Mouse (Mus musculus): ENCODE results near the gene Eno1. TPM values are rescaled to one million over a fixed set of nuclear protein-coding genes. Genes with fewer than 3 reads are reported as not detected.

Gene Eno1
- total RNA-seq, 2 experiments from 2014 or later: 21.2 to 121 TPM

- ATAC-seq (replicated peaks; ENCODE audit: low FRiP score, poor library complexity, severe bottlenecking): no peak
Observed at GRCm38 (mm10) chr4:150242745-150243144, 6.2 kb downstream of the Eno1 start.

- ATAC-seq (replicated peaks; ENCODE audit: low FRiP score, poor library complexity, severe bottlenecking): no peak
Observed at GRCm38 (mm10) chr4:150245876-150246275, 9.4 kb downstream of the Eno1 start.

- peak; percentile 83 for ATAC-seq (replicated peaks; ENCODE audit: low FRiP score, poor library complexity, severe bottlenecking)
Observed at GRCm38 (mm10) chr4:150248009-150248408, 11.5 kb downstream of the Eno1 start.

GRCm38 (mm10) chr4:150248917-150249316 lies 12.4 kb downstream of the Eno1 start:
- no peak for ATAC-seq (replicated peaks; ENCODE audit: low FRiP score, poor library complexity, severe bottlenecking)

GRCm38 (mm10) chr4:150249731-150250270 lies 13.3 kb downstream of the Eno1 start:
- ATAC-seq (replicated peaks; ENCODE audit: low FRiP score, poor library complexity, severe bottlenecking): no peak

GRCm38 (mm10) chr4:150250549-150251422 lies 14.3 kb downstream of the Eno1 start:
- ATAC-seq (replicated peaks; ENCODE audit: low FRiP score, poor library complexity, severe bottlenecking): no peak

- ATAC-seq (replicated peaks; ENCODE audit: low FRiP score, poor library complexity, severe bottlenecking): no peak
Observed at GRCm38 (mm10) chr4:150254416-150254815, 17.9 kb downstream of the Eno1 start.

- ATAC-seq (replicated peaks; ENCODE audit: low FRiP score, poor library complexity, severe bottlenecking): no peak
Observed at GRCm38 (mm10) chr4:150255181-150255580, 18.7 kb downstream of the Eno1 start.

GRCm38 (mm10) chr4:150257252-150258204 lies 21.0 kb downstream of the Eno1 start:
- ATAC-seq (replicated peaks; ENCODE audit: low FRiP score, poor library complexity, severe bottlenecking): peak; percentile 69; the same call in 1 of the 2 replicates

- no peak for ATAC-seq (replicated peaks; ENCODE audit: low FRiP score, poor library complexity, severe bottlenecking)
Observed at GRCm38 (mm10) chr4:150258388-150258787, 21.9 kb downstream of the Eno1 start.

GRCm38 (mm10) chr4:150259577-150259976 lies 23.1 kb downstream of the Eno1 start:
- no peak for ATAC-seq (replicated peaks; ENCODE audit: low FRiP score, poor library complexity, severe bottlenecking)

GRCm38 (mm10) chr4:150260111-150260510 lies 23.6 kb downstream of the Eno1 start:
- no peak for ATAC-seq (replicated peaks; ENCODE audit: low FRiP score, poor library complexity, severe bottlenecking)

GRCm38 (mm10) chr4:150260745-150261144 lies 24.2 kb downstream of the Eno1 start:
- no peak for ATAC-seq (replicated peaks; ENCODE audit: low FRiP score, poor library complexity, severe bottlenecking)

- no peak for ATAC-seq (replicated peaks; ENCODE audit: low FRiP score, poor library complexity, severe bottlenecking)
Observed at GRCm38 (mm10) chr4:150262301-150262700, 25.8 kb downstream of the Eno1 start.

- no peak for ATAC-seq (replicated peaks; ENCODE audit: low FRiP score, poor library complexity, severe bottlenecking)
Observed at GRCm38 (mm10) chr4:150264903-150265302, 28.4 kb downstream of the Eno1 start.

- no peak for ATAC-seq (replicated peaks; ENCODE audit: low FRiP score, poor library complexity, severe bottlenecking)
Observed at GRCm38 (mm10) chr4:150265471-150265870, 28.9 kb downstream of the Eno1 start.

GRCm38 (mm10) chr4:150266655-150267223 lies 30.2 kb downstream of the Eno1 start:
- ATAC-seq (replicated peaks; ENCODE audit: low FRiP score, poor library complexity, severe bottlenecking): no peak

GRCm38 (mm10) chr4:150268674-150269653 lies 32.4 kb downstream of the Eno1 start:
- ATAC-seq (replicated peaks; ENCODE audit: low FRiP score, poor library complexity, severe bottlenecking): no peak

- ATAC-seq (replicated peaks; ENCODE audit: low FRiP score, poor library complexity, severe bottlenecking): no peak
Observed at GRCm38 (mm10) chr4:150269679-150270078, 33.2 kb downstream of the Eno1 start.

Data from erythroid progenitor cell, adult 5-6 weeks (primary cell).